8 mouse cellular contexts compared by ENCODE assay signal in genomic region chr10:98913610-98913960, GRCm38 (mm10). TPM values are rescaled to one million over a fixed set of nuclear protein-coding genes. Genes with fewer than 3 reads are reported as not detected.
DNase-seq lines count a peak whose midpoint lies in the region; ATAC-seq and TF ChIP-seq lines count a peak whose summit lies in the region.

No protein-coding gene starts in this region.

- no peak for TF ChIP-seq EP300 in stomach, postnatal 0 days (optimal IDR thresholded peaks at IDR 0.05)

- H3K4me2 ChIP-seq in limb, embryonic 15.5 days = peak overlapping the region; percentile 54
- peak overlapping the region; percentile 67 for H3K4me2 ChIP-seq in stomach, postnatal 0 days (replicated peaks; ENCODE audit: low read depth)

- ATAC-seq in limb, embryonic 15.5 days (ENCODE audit: insufficient number of reproducible peaks, low FRiP score, low TSS enrichment, low read depth) = no peak
- no peak for ATAC-seq in stomach, postnatal 0 days (ENCODE audit: low FRiP score, low TSS enrichment)

- under 1% methylated on average over 19 of the region's 19 CpGs for WGBS in limb, embryonic 15.5 days
- WGBS in stomach, postnatal 0 days = under 1% methylated on average over 19 of the region's 19 CpGs

- no peak for TF ChIP-seq CTCF in gastrocnemius, adult 2 months (IDR thresholded peaks at IDR 0.05)
- no peak for TF ChIP-seq CTCF in testis, adult 2 months (IDR thresholded peaks at IDR 0.05; ENCODE audit: control insufficient read depth, insufficient read depth, insufficient replicate concordance, low read depth, low read length)
- TF ChIP-seq CTCF in stomach, postnatal 0 days (IDR thresholded peaks at IDR 0.05; ENCODE audit: low read depth) = no peak

- H3K9ac ChIP-seq in limb, embryonic 15.5 days = peak overlapping the region; percentile 67
- peak overlapping the region; percentile 91 for H3K9ac ChIP-seq in stomach, postnatal 0 days (ENCODE audit: low read length)

- H3K36me3 ChIP-seq in testis, adult 2 months (ENCODE audit: control insufficient read depth, insufficient read depth, low read length) = no peaks in the 10 kb centered on the region
- H3K36me3 ChIP-seq in limb, embryonic 15.5 days = no peaks in the 10 kb centered on the region
- H3K36me3 ChIP-seq in stomach, postnatal 0 days (ENCODE audit: control insufficient read depth, insufficient read depth, low read length) = no peaks in the 10 kb centered on the region

- peak overlapping the region; percentile 81 for H3K4me3 ChIP-seq in gastrocnemius, adult 2 months
- H3K4me3 ChIP-seq in testis, adult 2 months (ENCODE audit: control insufficient read depth, low read depth, low read length) = peak overlapping the region; percentile 98
- H3K4me3 ChIP-seq in limb, embryonic 15.5 days = peak overlapping the region; percentile 71
- peak overlapping the region; percentile 91 for H3K4me3 ChIP-seq in stomach, postnatal 0 days (ENCODE audit: low read depth, low read length)

- H3K4me1 ChIP-seq in testis, adult 2 months (ENCODE audit: control insufficient read depth, insufficient read depth, low read length) = peaks cover 3% of the 10 kb centered on the region
- peaks cover 7% of the 10 kb centered on the region; the same call in 1 of the 2 replicates for H3K4me1 ChIP-seq in limb, embryonic 15.5 days
- H3K4me1 ChIP-seq in stomach, postnatal 0 days (replicated peaks; ENCODE audit: control insufficient read depth, insufficient read depth) = no peaks in the 10 kb centered on the region

- TF ChIP-seq POLR2A in testis, adult 2 months (IDR thresholded peaks at IDR 0.05; ENCODE audit: control insufficient read depth, low read depth, low read length) = no peak

- no peak for DNase-seq in gastrocnemius, adult 2 months
- no peak for DNase-seq in gastrocnemius, adult 18-20 months (ENCODE audit: low spot score)
- no peak for DNase-seq in testis, postnatal 10 days (ENCODE audit: low spot score)
- no peak for DNase-seq in stomach, postnatal 0 days (ENCODE audit: low spot score)
- no peak for DNase-seq in right cerebral cortex, postnatal 36 days (ENCODE audit: low spot score in 2 of 2)
- no peak for DNase-seq in MN1 (ENCODE audit: low spot score)

- no peaks in the 10 kb centered on the region for H3K27me3 ChIP-seq in testis, adult 2 months (ENCODE audit: control insufficient read depth, insufficient read depth, low read length)
- H3K27me3 ChIP-seq in limb, embryonic 15.5 days = no peaks in the 10 kb centered on the region
- no peaks in the 10 kb centered on the region for H3K27me3 ChIP-seq in stomach, postnatal 0 days (ENCODE audit: control insufficient read depth, insufficient read depth, low read length)

- no peaks in the 10 kb centered on the region for H3K9me3 ChIP-seq in limb, embryonic 15.5 days
- no peaks in the 10 kb centered on the region for H3K9me3 ChIP-seq in stomach, postnatal 0 days (ENCODE audit: control insufficient read depth, low read length)

- intact Hi-C loops in gastrocnemius, adult 2 months (cut with DNase I) = loop anchor here (5.0 to 10.0 kb wide), 3 partner anchors 61 to 419 kb away; partner anchors contain the start of genes Galnt4 and Poc1b

- peak overlapping the region; percentile 100 for H3K27ac ChIP-seq in gastrocnemius, adult 2 months
- H3K27ac ChIP-seq in testis, adult 2 months (ENCODE audit: control insufficient read depth, insufficient read depth, low read depth, low read length) = peak overlapping the region; percentile 93
- peak overlapping the region; percentile 98 for H3K27ac ChIP-seq in limb, embryonic 15.5 days
- peak overlapping the region; percentile 99 for H3K27ac ChIP-seq in stomach, postnatal 0 days (replicated peaks)

RNA-seq across cellular contexts. Expression of gene Atp2b1, which starts 0.6 kb away (rescaled TPM):
- 10 to 100 TPM; 74.7 to 79.0 TPM for total RNA-seq in gastrocnemius, adult 2 months (2021)
- total RNA-seq in gastrocnemius, adult 18-20 months (2021) = 10 to 100 TPM; 63.8 to 72.3 TPM
- 3.6 and 4.1 TPM in 2 replicates for polyA plus RNA-seq in testis, adult 2 months (2012; rRNA removed)
- 132 and 139 TPM in 2 replicates for polyA plus RNA-seq in limb, embryonic 15.5 days (2015; fragmentation: Nextera tagmentation; extraction: Ambion mirVana)
- polyA plus RNA-seq in stomach, postnatal 0 days (2015; fragmentation: Nextera tagmentation; extraction: Ambion mirVana) = 84.4 and 99.6 TPM in 2 replicates

Comparison
In these comparisons a context has a peak if more than half of its experiments do, and no peak if none do; other contexts are left out.
1. RNA of gene Atp2b1, which starts 0.6 kb away (polyA plus RNA-seq): 132 to 139 TPM in limb, embryonic 15.5 days and 84.4 to 99.6 TPM in stomach, postnatal 0 days; 3.6 to 4.1 TPM in testis, adult 2 months; every median in the first group is over 10 times any median in the second.
2. Peak in every context shown above with its lines, with median percentiles within 50 percentile points of each other: H3K27ac ChIP-seq and H3K4me3 ChIP-seq.